Mouse (Mus musculus) ES-Bruce4 (cell line): Measurements from ENCODE around the gene Slc1a2. TPM values are rescaled to one million over a fixed set of nuclear protein-coding genes. Genes with fewer than 3 reads are reported as not detected.

Experiments
- H3K27ac ChIP-seq: 2 replicates; pipeline ENCODE4 v1.5.1; 2012; ENCODE audit warnings: low read length, inconsistent platforms; ENCODE audit not compliant: insufficient read depth
- H3K27me3 ChIP-seq: 2 replicates; pipeline ENCODE4 v1.6.1; 2012; ENCODE audit warnings: mild to moderate bottlenecking, low read length, inconsistent platforms; ENCODE audit not compliant: control insufficient read depth, poor library complexity, insufficient read depth, severe bottlenecking
- H3K36me3 ChIP-seq: 2 replicates; pipeline ENCODE4 v1.6.1; 2012; ENCODE audit warnings: inconsistent platforms, mild to moderate bottlenecking, low read length, moderate library complexity; ENCODE audit not compliant: control insufficient read depth, poor library complexity, insufficient read depth, severe bottlenecking
- H3K4me1 ChIP-seq: one replicate; pipeline ENCODE4 v1.8.1; 2011; ENCODE audit warnings: low read length; ENCODE audit not compliant: control insufficient read depth, insufficient read depth
- H3K4me3 ChIP-seq: 2 replicates; pipeline ENCODE4 v1.5.1; 2011; ENCODE audit warnings: low read depth, mild to moderate bottlenecking, low read length
- H3K9ac ChIP-seq: 2 replicates; pipeline ENCODE4 v1.6.1; 2012; ENCODE audit warnings: low read depth, mild to moderate bottlenecking, inconsistent platforms; ENCODE audit not compliant: poor library complexity, severe bottlenecking
- H3K9me3 ChIP-seq: replicated peaks from 2 replicates; pipeline ENCODE4 v1.6.1; 2012; ENCODE audit warnings: mild to moderate bottlenecking, low read length, inconsistent platforms; ENCODE audit not compliant: control insufficient read depth, poor library complexity, insufficient read depth, severe bottlenecking
- CTCF ChIP-seq: IDR thresholded peaks from one replicate; pipeline ENCODE4 v1.8.1; 2011; ENCODE audit warnings: low read depth, low read length
- EP300 ChIP-seq: IDR thresholded peaks from 2 replicates; pipeline ENCODE4 v1.6.1; 2011; ENCODE audit warnings: low read depth, low read length; ENCODE audit not compliant: insufficient read depth
- POLR2A ChIP-seq: IDR thresholded peaks from one replicate; pipeline ENCODE4 v1.8.1; 2011; ENCODE audit warnings: low read length; ENCODE audit not compliant: insufficient read depth
- polyA plus RNA-seq: library from polyadenylated mRNA; stranded (reverse); fragments of >200 nt; gene quantifications from 2 replicates; pipeline ENCODE4 v1.2.4, GENCODE M21; 2011; ENCODE audit warnings: low read depth; ENCODE audit not compliant: missing spikeins, insufficient read depth, insufficient read length

Gene Slc1a2
- polyA plus RNA-seq, 1 experiment: 0.09 TPM

GRCm38 (mm10) chr2:102682168-102682567 is 23.7 kb downstream of the Slc1a2 start:
- no peak for TF ChIP-seq EP300
- peak; percentile 68 for TF ChIP-seq CTCF
- Histone ChIP-seq H3K9me3 (no peaks in the 10 kb centered on the region), H3K27ac (no peak overlapping the region), H3K4me1 (no peaks in the 10 kb centered on the region), H3K4me3 (no peak overlapping the region), H3K27me3 (no peaks in the 10 kb centered on the region), H3K36me3 (no peaks in the 10 kb centered on the region), H3K9ac (no peak overlapping the region)

DNA sequence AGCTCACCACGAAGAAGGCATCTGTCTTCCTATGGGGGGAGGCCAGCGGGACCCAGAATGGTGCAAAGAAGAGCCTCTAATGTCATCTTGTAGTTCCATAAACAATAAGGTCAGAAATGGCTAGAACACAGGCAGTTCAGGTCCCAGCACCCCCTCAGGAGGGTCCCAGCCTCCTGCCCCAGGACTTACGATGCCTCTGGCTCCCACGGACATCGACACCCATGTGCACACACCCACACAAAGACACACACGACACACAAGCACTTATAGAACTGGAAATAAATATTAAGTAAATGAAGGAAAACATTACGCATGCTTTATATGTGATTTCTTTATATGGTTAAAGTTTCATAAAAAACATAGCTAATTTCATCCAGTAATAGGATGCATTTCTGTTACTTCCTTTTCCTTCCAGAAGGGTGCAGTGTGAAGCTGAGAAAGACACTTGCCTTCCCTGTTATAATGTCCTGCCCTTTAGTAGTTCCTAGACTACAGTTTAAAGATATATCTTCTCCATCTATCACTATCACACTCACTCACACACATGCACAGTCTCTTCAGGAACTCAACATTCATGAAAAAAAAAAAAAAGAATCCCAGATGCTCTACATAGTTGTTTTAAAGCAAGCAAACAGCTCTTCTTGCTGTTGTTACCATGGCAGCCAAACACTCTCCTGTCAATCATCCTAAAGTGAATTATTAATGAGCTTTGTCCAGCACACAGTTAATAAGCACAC is 27.1 kb downstream of the Slc1a2 start:
- H3K9ac ChIP-seq: no peak overlapping the region
- no peaks in the 10 kb centered on the region for H3K27me3 ChIP-seq
- no peaks in the 10 kb centered on the region for H3K36me3 ChIP-seq
- no peaks in the 10 kb centered on the region for H3K4me1 ChIP-seq
- TF ChIP-seq EP300 (no peak), POLR2A (no peak), CTCF (no peak)
- H3K4me3 ChIP-seq: no peak overlapping the region
- no peaks in the 10 kb centered on the region for H3K9me3 ChIP-seq
- H3K27ac ChIP-seq: no peak overlapping the region

DNA sequence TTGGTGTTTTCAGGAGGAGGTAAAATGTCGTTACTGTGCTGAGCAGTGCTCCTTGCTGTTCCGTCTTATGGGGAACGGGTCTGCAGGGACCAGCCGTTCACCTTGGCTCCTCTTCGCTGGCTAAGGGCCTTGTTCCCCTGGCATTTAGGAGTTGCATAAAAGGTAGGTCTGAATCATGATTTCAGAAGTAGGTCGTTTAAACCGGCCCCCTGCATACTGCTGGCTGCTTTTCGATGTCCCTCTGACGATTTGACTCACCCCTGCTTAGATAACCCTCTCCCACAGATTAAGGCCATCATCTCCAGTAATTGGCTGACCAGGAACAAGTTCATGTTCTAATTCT is 27.6 kb downstream of the Slc1a2 start:
- TF ChIP-seq EP300: no peak
- no peak for TF ChIP-seq POLR2A
- TF ChIP-seq CTCF: no peak

GRCm38 (mm10) chr2:102693556-102693955 is 35.1 kb downstream of the Slc1a2 start:
- TF ChIP-seq POLR2A: no peak
- no peak for TF ChIP-seq CTCF
- TF ChIP-seq EP300: no peak
- no peaks in the 10 kb centered on the region for H3K4me1 ChIP-seq
- no peak overlapping the region for H3K27ac ChIP-seq
- no peaks in the 10 kb centered on the region for H3K36me3 ChIP-seq
- H3K4me3 ChIP-seq: no peak overlapping the region
- H3K9ac ChIP-seq: no peak overlapping the region
- H3K27me3 ChIP-seq: no peaks in the 10 kb centered on the region
- H3K9me3 ChIP-seq: no peaks in the 10 kb centered on the region

More for the DNA sequence above, 27.6 kb downstream of the Slc1a2 start:
- no peaks in the 10 kb centered on the region for H3K9me3 ChIP-seq
- H3K27me3 ChIP-seq: no peaks in the 10 kb centered on the region
- no peak overlapping the region for H3K4me3 ChIP-seq
- H3K36me3 ChIP-seq: no peaks in the 10 kb centered on the region
- H3K4me1 ChIP-seq: no peaks in the 10 kb centered on the region
- H3K9ac ChIP-seq: no peak overlapping the region
- H3K27ac ChIP-seq: no peak overlapping the region

GRCm38 (mm10) chr2:102694750-102695149 is 36.3 kb downstream of the Slc1a2 start:
- no peak overlapping the region for H3K9ac ChIP-seq
- no peaks in the 10 kb centered on the region for H3K27me3 ChIP-seq
- H3K9me3 ChIP-seq: no peaks in the 10 kb centered on the region
- no peak overlapping the region for H3K4me3 ChIP-seq
- no peaks in the 10 kb centered on the region for H3K4me1 ChIP-seq
- TF ChIP-seq CTCF (no peak), POLR2A (no peak), EP300 (no peak)
- no peaks in the 10 kb centered on the region for H3K36me3 ChIP-seq
- no peak overlapping the region for H3K27ac ChIP-seq

GRCm38 (mm10) chr2:102695541-102695940 is 37.1 kb downstream of the Slc1a2 start:
- H3K9me3 ChIP-seq: no peaks in the 10 kb centered on the region
- H3K27ac ChIP-seq: no peak overlapping the region
- H3K27me3 ChIP-seq: no peaks in the 10 kb centered on the region
- TF ChIP-seq CTCF (no peak), POLR2A (no peak), EP300 (no peak)
- H3K9ac ChIP-seq: no peak overlapping the region
- H3K36me3 ChIP-seq: no peaks in the 10 kb centered on the region
- H3K4me3 ChIP-seq: no peak overlapping the region
- H3K4me1 ChIP-seq: no peaks in the 10 kb centered on the region
